Mouse (Mus musculus) forebrain, embryonic 16.5 days (tissue): ENCODE data around the gene Myo1e. TPM values are rescaled to one million over a fixed set of nuclear protein-coding genes. Genes with fewer than 3 reads are reported as not detected.
"Not testable (repeated sequence)": the region's sequence is repeated elsewhere in the genome, so short reads cannot be mapped to it uniquely, and the experiment has no call there.

Source experiments
- ATAC-seq: fragments of 200-750 bp; cut with Nextera tagmentation; 2 replicates; pipeline ENCODE4 v1.8.0; 2017; ENCODE audit warnings: mild to moderate bottlenecking, moderate library complexity
- H3K27ac ChIP-seq: fragments of 300-500 bp; sonication (generic); 2 replicates; pipeline ENCODE4 v1.5.1; 2014; ENCODE audit warnings: low read length, control low read depth
- H3K27me3 ChIP-seq: fragments of 300-500 bp; sonication (generic); replicated peaks from 2 replicates; pipeline ENCODE4 v1.6.1; 2014; ENCODE audit warnings: low read length; ENCODE audit not compliant: control insufficient read depth, insufficient read depth
- H3K36me3 ChIP-seq: fragments of 300-500 bp; sonication (generic); 2 replicates; pipeline ENCODE4 v1.6.1; 2014; ENCODE audit not compliant: control insufficient read depth, insufficient read depth
- H3K4me1 ChIP-seq: fragments of 300-500 bp; sonication (generic); replicated peaks from 2 replicates; pipeline ENCODE4 v1.6.1; 2014; ENCODE audit warnings: low read length; ENCODE audit not compliant: control insufficient read depth, insufficient read depth
- H3K4me2 ChIP-seq: fragments of 300-500 bp; sonication (generic); 2 replicates; pipeline ENCODE4 v1.6.1; 2014; ENCODE audit warnings: mild to moderate bottlenecking, low read length, control low read depth
- H3K4me3 ChIP-seq: fragments of 300-500 bp; sonication (generic); replicated peaks from 2 replicates; pipeline ENCODE4 v1.5.1; 2014; ENCODE audit warnings: mild to moderate bottlenecking, low read length, control low read depth
- H3K9ac ChIP-seq: fragments of 300-500 bp; sonication (generic); replicated peaks from 2 replicates; pipeline ENCODE4 v1.6.1; 2014; ENCODE audit warnings: low read depth, low read length, control low read depth
- H3K9me3 ChIP-seq: fragments of 300-500 bp; sonication (generic); 2 replicates; pipeline ENCODE4 v1.6.1; 2016; ENCODE audit warnings: low read length; ENCODE audit not compliant: control insufficient read depth
- WGBS: fragments of 180-500 bp; shearing (Covaris S2); extraction: QIAGEN DNeasy Blood & Tissue Kit; methylation state at CpG from one replicate; pipeline ENCODE4 v1.1.7; 2014; 5-methylcytosine and 5-hydroxymethylcytosine counted together
- polyA plus RNA-seq: library from polyadenylated mRNA; unstranded; fragments of >200 nt; fragmentation: Nextera tagmentation; extraction: Ambion mirVana; gene quantifications from 2 replicates; pipeline ENCODE4 v1.2.1, GENCODE M21; 2015

Gene Myo1e
- polyA plus RNA-seq, 1 experiment from 2014 or later = 5.8 TPM

DNA sequence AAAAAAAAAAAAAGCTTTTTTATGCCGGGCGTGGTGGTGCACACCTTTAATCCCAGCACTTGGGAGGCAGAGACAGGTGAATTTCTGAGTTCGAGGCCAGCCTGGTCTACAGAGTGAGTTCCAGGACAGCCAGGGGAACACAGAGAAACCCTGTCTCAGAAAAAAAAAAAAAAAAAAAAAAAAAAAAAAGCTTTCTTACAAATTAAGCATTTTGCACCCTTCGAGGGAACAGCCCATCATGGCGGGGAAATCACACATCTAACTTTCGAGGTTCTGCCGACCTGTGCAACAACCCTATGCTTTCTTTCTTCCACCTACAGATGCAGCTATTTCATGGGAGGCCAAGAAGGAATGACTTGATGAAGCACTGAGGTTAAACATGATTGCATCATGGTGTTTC lies 48.9 kb downstream of the Myo1e start:
- not testable (repeated sequence) for H3K4me1 ChIP-seq, ATAC-seq, H3K9me3 ChIP-seq, H3K4me3 ChIP-seq, H3K36me3 ChIP-seq, H3K4me2 ChIP-seq, H3K27me3 ChIP-seq, H3K9ac ChIP-seq, H3K27ac ChIP-seq
- WGBS = 94% methylated on average over 7 of the region's 7 CpGs

- Histone ChIP-seq H3K27ac (no peak overlapping the region), H3K27me3 (no peaks in the 10 kb centered on the region), H3K9me3 (no peaks in the 10 kb centered on the region), H3K4me3 (no peak overlapping the region), H3K4me2 (no peak overlapping the region), H3K4me1 (peaks cover 3% of the 10 kb centered on the region; the same call in 1 of the 2 replicates), H3K36me3 (no peaks in the 10 kb centered on the region), H3K9ac (no peak overlapping the region)
- WGBS = 60% methylated on average over 13 of the region's 13 CpGs
- ATAC-seq = no peak
Measured at GRCm38 (mm10) chr9:70257289-70258101, 50.3 kb downstream of the Myo1e start.

DNA sequence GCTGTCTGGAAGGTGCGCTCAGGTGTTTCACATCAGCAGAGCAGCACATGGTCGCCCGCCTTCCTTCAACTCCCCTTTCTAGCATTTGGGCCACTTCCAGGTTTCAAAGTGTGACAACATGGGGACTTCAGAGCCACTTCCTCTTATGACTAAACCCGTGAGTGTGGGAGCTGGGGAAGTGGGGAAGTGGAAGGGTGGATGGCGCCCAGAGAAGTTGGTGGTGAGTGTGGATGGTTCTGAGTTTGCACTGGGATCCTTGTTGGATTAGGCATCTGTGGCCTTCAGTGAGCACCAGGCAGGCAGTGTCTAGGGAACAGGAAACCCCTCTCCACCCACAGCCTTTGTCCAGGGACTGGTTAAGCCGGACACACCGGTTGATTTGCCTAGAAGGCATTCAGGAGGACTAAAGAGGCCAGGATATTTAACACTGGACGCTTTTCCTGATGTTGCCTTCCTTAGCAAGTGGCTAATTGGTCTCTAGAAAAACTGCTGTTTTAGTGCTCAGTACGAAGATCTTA lies 53.2 kb downstream of the Myo1e start:
- H3K36me3 ChIP-seq = no peaks in the 10 kb centered on the region
- H3K27me3 ChIP-seq = no peaks in the 10 kb centered on the region
- ATAC-seq = no peak
- peaks cover 11% of the 10 kb centered on the region; the same call in 1 of the 2 replicates for H3K4me1 ChIP-seq
- no peak overlapping the region for H3K27ac ChIP-seq
- no peak overlapping the region for H3K9ac ChIP-seq
- H3K9me3 ChIP-seq = no peaks in the 10 kb centered on the region
- WGBS = 49% methylated on average over 9 of the region's 9 CpGs
- H3K4me2 ChIP-seq = no peak overlapping the region
- H3K4me3 ChIP-seq = no peak overlapping the region

GRCm38 (mm10) chr9:70261646-70262045 lies 54.5 kb downstream of the Myo1e start:
- no peak overlapping the region for H3K4me2 ChIP-seq
- WGBS = 77% methylated on average over 5 of the region's 5 CpGs

GRCm38 (mm10) chr9:70263134-70263533 lies 56.0 kb downstream of the Myo1e start:
- Histone ChIP-seq H3K4me3 (no peak overlapping the region), H3K4me2 (no peak overlapping the region), H3K9me3 (no peaks in the 10 kb centered on the region), H3K4me1 (peaks cover 8% of the 10 kb centered on the region; the same call in 1 of the 2 replicates), H3K9ac (no peak overlapping the region), H3K36me3 (no peaks in the 10 kb centered on the region), H3K27me3 (no peaks in the 10 kb centered on the region), H3K27ac (no peak overlapping the region)
- no peak for ATAC-seq
- WGBS = 61% methylated on average over 8 of the region's 8 CpGs

More at GRCm38 (mm10) chr9:70261646-70262045, 54.5 kb downstream of the Myo1e start:
- H3K4me1 ChIP-seq = peaks cover 11% of the 10 kb centered on the region; the same call in 1 of the 2 replicates
- H3K9ac ChIP-seq = no peak overlapping the region
- no peak overlapping the region for H3K4me3 ChIP-seq
- no peak for ATAC-seq
- no peaks in the 10 kb centered on the region for H3K27me3 ChIP-seq
- H3K27ac ChIP-seq = no peak overlapping the region
- no peaks in the 10 kb centered on the region for H3K9me3 ChIP-seq
- H3K36me3 ChIP-seq = no peaks in the 10 kb centered on the region

GRCm38 (mm10) chr9:70263735-70264134 lies 56.6 kb downstream of the Myo1e start:
- Histone ChIP-seq H3K4me3 (no peak overlapping the region), H3K9me3 (no peaks in the 10 kb centered on the region), H3K36me3 (no peaks in the 10 kb centered on the region), H3K4me1 (peaks cover 8% of the 10 kb centered on the region; the same call in 1 of the 2 replicates), H3K4me2 (no peak overlapping the region), H3K9ac (no peak overlapping the region), H3K27ac (no peak overlapping the region), H3K27me3 (no peaks in the 10 kb centered on the region)
- 44% methylated on average over 7 of the region's 7 CpGs for WGBS
- no peak for ATAC-seq

DNA sequence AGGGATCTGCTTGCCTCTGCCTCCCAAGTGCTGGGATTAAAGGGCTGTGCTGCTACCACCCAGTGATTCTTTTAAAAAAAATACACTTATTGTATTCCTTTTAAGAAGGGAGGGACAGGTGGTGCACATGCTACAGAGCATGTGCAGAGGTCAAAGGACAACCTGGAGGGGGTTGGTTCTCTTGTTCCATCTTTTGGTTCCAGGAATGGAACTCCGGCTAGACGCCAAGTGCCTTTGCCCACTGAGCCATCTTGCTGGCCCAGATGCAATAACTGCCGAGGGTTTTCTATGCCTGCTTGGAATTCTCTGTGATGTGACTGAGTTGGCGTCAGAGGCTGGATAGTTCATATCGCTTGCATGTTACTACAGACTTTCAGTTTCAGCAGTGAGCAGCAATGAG lies 58.4 kb downstream of the Myo1e start:
- Histone ChIP-seq H3K4me1 (peaks cover 12% of the 10 kb centered on the region; the same call in 1 of the 2 replicates), H3K27ac (no peak overlapping the region), H3K27me3 (no peaks in the 10 kb centered on the region), H3K9me3 (no peaks in the 10 kb centered on the region), H3K9ac (no peak overlapping the region), H3K4me3 (no peak overlapping the region), H3K36me3 (no peaks in the 10 kb centered on the region), H3K4me2 (no peak overlapping the region)
- 83% methylated on average over 5 of the region's 5 CpGs for WGBS
- no peak for ATAC-seq

- H3K27ac ChIP-seq = no peak overlapping the region
- no peaks in the 10 kb centered on the region for H3K27me3 ChIP-seq
- H3K9me3 ChIP-seq = no peaks in the 10 kb centered on the region
- H3K36me3 ChIP-seq = no peaks in the 10 kb centered on the region
- no peak overlapping the region for H3K9ac ChIP-seq
- peaks cover 14% of the 10 kb centered on the region; the same call in 1 of the 2 replicates for H3K4me1 ChIP-seq
- no peak overlapping the region for H3K4me2 ChIP-seq
- 94% methylated on average over 2 of the region's 2 CpGs for WGBS
- H3K4me3 ChIP-seq = no peak overlapping the region
- no peak for ATAC-seq
Measured at GRCm38 (mm10) chr9:70266186-70266585, 59.0 kb downstream of the Myo1e start.

DNA sequence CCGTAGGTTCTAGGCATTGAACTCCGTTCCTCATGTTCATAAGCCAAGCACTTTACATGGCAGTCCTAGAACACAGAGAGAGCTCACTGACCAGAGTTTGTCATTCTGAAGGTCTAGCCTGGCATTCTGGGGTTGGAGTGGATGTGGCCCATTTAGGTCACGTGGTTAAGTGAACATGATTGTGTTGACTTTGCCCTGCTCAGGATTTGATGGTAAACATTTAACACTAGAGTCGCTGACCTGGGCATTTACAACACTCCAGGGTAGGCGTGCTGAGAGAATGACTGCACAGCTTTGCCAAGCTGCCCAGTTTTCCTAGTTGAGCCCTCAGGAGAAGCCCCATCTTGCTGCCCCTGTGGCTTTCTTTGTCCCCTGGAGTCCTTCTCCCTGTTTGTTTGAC lies 60.0 kb downstream of the Myo1e start:
- no peak overlapping the region for H3K4me2 ChIP-seq
- no peak overlapping the region for H3K9ac ChIP-seq
- H3K9me3 ChIP-seq = no peaks in the 10 kb centered on the region
- H3K4me3 ChIP-seq = no peak overlapping the region
- no peaks in the 10 kb centered on the region for H3K27me3 ChIP-seq
- ATAC-seq = no peak
- H3K36me3 ChIP-seq = no peaks in the 10 kb centered on the region
- peaks cover 14% of the 10 kb centered on the region; the same call in 1 of the 2 replicates for H3K4me1 ChIP-seq
- no peak overlapping the region for H3K27ac ChIP-seq
- 90% methylated on average over 5 of the region's 5 CpGs for WGBS
